19 mouse cellular contexts compared by ENCODE assay signal in the genomic region with DNA sequence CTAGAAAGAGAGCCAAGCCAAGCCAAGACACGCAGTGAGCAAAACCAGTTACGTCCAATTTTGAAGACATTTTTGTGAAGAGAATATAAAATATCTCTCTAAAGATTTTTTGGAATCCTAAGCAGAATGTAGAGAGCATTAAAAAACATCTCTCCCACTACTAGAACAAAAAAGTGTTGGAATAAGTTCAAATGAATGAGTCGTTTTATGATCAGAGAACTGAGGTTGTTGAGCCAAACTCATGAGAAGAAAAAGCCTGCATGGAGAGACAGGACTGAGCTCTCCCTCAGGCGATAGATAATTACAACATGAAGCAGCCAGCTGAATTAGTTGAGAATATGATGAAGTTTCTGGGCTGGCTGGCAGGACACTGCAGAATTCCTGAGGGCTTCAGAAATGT. TPM values are rescaled to one million over a fixed set of nuclear protein-coding genes. Genes with fewer than 3 reads are reported as not detected.
"Had no signal": no experiment of that assay in that cellular context is flagged by ENCODE, and none has a peak within 500 bp of the region (broad histone marks: within the 10 kb centered on the region; RNA-seq: fewer than 3 reads in every experiment).

No protein-coding gene starts in this region.

- H3K4me1 ChIP-seq: kidney, embryonic 15.5 days; limb, embryonic 13.5 days; liver, embryonic 13.5 days; midbrain, embryonic 13.5 days had no signal

- H3K4me3 ChIP-seq: kidney, embryonic 15.5 days; limb, embryonic 13.5 days; liver, embryonic 13.5 days; midbrain, embryonic 13.5 days had no signal

- H3K36me3 ChIP-seq: kidney, embryonic 15.5 days; limb, embryonic 13.5 days; liver, embryonic 13.5 days; midbrain, embryonic 13.5 days had no signal

- H3K27ac ChIP-seq: kidney, embryonic 15.5 days; limb, embryonic 13.5 days; liver, embryonic 13.5 days; midbrain, embryonic 13.5 days had no signal

- H3K4me2 ChIP-seq: kidney, embryonic 15.5 days; limb, embryonic 13.5 days; liver, embryonic 13.5 days; midbrain, embryonic 13.5 days had no signal

- H3K9ac ChIP-seq: kidney, embryonic 15.5 days; limb, embryonic 13.5 days; liver, embryonic 13.5 days; midbrain, embryonic 13.5 days had no signal

- ATAC-seq: midbrain, embryonic 13.5 days; midbrain, embryonic 16.5 days had no signal

- DNase-seq: kidney, adult 11 months; kidney, adult 8-10 months; kidney, postnatal 14 days; left cerebral cortex, postnatal 4 days; liver, embryonic 13.5 days; lung, adult 2 months; lung, postnatal 14 days; lung, postnatal 4 days; thymus, adult 2 months; thymus, postnatal 14 days; thymus, postnatal 4 days had no signal

- H3K9me3 ChIP-seq: kidney, embryonic 15.5 days; limb, embryonic 13.5 days; liver, embryonic 13.5 days; midbrain, embryonic 13.5 days had no signal

- H3K27me3 ChIP-seq: kidney, embryonic 15.5 days; limb, embryonic 13.5 days; liver, embryonic 13.5 days; midbrain, embryonic 13.5 days had no signal

RNA-seq across cellular contexts. Expression of gene Npy2r, which starts 49.9 kb away (rescaled TPM):
- total RNA-seq: liver, adult 2 months; megakaryocyte progenitor cell, adult 5-6 weeks had no signal
- polyA plus RNA-seq: liver, adult 2 months; liver, embryonic 13.5 days; liver, embryonic 16.5 days; lung, adult 2 months; spleen, adult 2 months; thymus, adult 2 months had no signal
